Mouse (Mus musculus) embryonic fibroblast, embryonic 13.5 days (primary cell): ENCODE data around the gene Mettl16. TPM values are rescaled to one million over a fixed set of nuclear protein-coding genes. Genes with fewer than 3 reads are reported as not detected.

Experiments
- H3K27ac ChIP-seq: 2 replicates; pipeline ENCODE4 v1.5.1; 2012; ENCODE audit warnings: low read length, control low read depth, inconsistent platforms; ENCODE audit not compliant: insufficient read depth
- H3K4me1 ChIP-seq: 2 replicates; pipeline ENCODE4 v1.6.1; 2011; ENCODE audit warnings: low read length; ENCODE audit not compliant: control insufficient read depth, insufficient read depth
- H3K4me3 ChIP-seq: 2 replicates; pipeline ENCODE4 v1.5.1; 2011; ENCODE audit warnings: mild to moderate bottlenecking, control low read depth, low read length; ENCODE audit not compliant: insufficient read depth
- CTCF ChIP-seq: IDR thresholded peaks from 2 replicates; pipeline ENCODE4 v1.5.1; 2011; ENCODE audit warnings: mild to moderate bottlenecking, control low read depth, low read length, moderate library complexity, borderline replicate concordance; ENCODE audit not compliant: insufficient read depth
- POLR2A ChIP-seq: IDR thresholded peaks from 2 replicates; pipeline ENCODE4 v1.6.1; 2011; ENCODE audit warnings: low read depth, mild to moderate bottlenecking, control low read depth, low read length, moderate library complexity
- polyA plus RNA-seq: library from polyadenylated mRNA; stranded (reverse); fragments of >200 nt; gene quantifications from 2 replicates; pipeline ENCODE4 v1.2.4, GENCODE M21; 2011; ENCODE audit warnings: low read depth; ENCODE audit not compliant: missing spikeins, insufficient read length

The Mettl16 gene
- polyA plus RNA-seq, 1 experiment: 29.1 TPM

- Histone ChIP-seq H3K27ac (peak within 1 kb of the TSS; percentile 97), H3K4me1 (peaks cover 10% of the 10 kb centered on the region), H3K4me3 (peak within 1 kb of the TSS; percentile 85)
- TF ChIP-seq CTCF (no peak), POLR2A (peak; percentile 63)
Measured at GRCm38 (mm10) chr11:74830256-74831161, 59.9 kb downstream of the Mettl16 start, which contains the start of gene Mnt. TSS of gene Mnt (plus strand) at chr11:74830920.

DNA sequence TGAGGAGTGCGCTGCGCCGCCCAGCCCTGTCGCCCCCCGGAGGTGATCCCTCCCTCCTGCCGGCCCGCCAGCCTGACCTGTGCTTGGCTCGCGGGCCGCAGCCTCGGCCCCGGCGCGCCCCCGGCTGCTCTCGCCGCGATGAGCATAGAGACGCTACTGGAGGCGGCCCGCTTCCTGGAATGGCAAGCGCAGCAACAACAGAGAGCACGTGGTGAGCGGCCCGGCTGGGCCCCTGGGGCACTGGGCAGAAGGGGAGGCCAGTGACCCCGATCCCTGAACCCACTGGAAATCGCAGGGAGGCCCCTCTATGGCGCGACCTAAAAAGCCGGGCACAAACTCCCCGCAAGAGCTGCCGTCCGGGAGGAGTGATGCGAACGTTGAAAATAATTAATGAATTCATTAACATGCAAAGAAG is 60.6 kb downstream of the Mettl16 start:
- H3K27ac ChIP-seq: peak overlapping the region; percentile 60
- TF ChIP-seq POLR2A (no peak), CTCF (no peak)
- peaks cover 6% of the 10 kb centered on the region for H3K4me1 ChIP-seq
- H3K4me3 ChIP-seq: peak overlapping the region; percentile 85

DNA sequence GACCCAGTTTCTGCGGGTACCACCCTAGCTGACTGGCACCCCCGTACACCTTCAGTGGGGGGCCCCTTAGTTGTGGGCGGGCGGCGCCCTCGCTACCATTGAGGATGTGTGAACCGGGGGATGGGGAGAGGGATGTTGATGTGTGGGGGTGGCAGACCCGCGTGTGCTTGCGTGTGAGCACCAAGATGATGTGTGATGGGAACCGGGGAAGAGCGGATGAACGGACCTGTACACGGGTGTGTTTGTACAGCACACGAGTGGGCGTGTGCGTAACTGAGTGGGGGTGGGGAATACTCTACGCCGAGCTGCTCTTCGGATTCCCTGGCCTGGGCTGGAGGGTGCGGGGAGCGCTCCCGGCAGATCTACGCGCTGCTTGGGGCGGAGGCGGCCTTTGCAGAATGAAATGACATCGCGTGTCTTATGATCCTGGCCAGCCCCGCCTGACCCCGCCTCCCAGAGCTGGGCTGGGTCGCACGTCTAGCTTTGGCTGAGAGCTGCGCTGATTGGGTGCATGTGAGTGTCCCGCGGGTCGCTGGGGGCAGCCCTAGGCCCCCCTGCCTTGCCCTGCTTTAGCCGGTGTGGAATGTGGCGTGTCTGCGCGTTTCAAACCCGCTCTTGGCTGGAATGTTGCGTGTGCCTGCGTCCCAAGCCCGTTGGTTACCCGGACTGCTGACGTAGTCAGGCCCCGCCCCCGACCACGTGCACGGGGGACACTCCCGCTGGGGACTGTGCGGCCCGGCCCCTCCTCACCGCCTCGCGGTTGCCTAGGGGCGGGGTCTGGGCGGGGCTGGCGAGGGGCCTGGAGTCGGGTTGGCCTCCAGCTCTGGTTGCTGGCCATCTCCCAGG is 61.2 kb downstream of the Mettl16 start:
- TF ChIP-seq POLR2A: peak; percentile 89
- no peak for TF ChIP-seq CTCF
- H3K4me1 ChIP-seq: peaks cover 6% of the 10 kb centered on the region

DNA sequence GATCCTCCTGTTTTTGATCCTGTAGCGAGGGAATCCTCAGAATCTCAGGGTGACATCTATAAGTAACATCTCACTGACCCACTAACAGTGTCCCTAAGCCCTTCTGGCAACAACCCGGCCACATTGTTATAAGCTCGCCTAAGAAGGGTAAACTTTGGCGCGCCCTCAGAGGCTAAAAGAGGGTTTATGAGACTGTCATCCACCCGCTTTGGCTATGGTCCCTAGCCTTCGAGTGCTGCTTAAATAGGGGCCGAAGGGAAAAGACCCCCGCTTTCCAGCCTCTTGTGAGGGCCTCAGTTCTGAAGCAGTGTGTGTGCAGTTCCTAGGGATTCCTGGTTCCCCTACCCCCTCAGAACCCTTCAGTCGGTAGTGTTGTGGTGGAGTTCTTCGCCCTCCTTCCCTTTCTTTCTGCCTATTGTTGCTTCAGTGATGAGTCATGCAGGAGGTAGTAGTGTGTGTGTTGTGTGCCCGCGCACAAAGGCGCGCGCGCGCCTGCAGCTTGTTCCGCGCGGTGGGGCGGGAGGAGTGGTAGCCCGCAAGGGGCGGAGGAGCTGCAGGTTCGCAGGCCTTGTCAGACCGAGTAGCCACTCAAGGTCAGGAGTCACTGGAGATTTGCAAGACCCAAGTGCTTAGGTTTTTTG is 62.0 kb downstream of the Mettl16 start:
- TF ChIP-seq POLR2A (peak; percentile 42; the same call in 1 of the 2 replicates), CTCF (no peak)
- peak overlapping the region; percentile 95 for H3K27ac ChIP-seq
- peaks cover 11% of the 10 kb centered on the region for H3K4me1 ChIP-seq
- peak overlapping the region; percentile 58 for H3K4me3 ChIP-seq

More for the DNA sequence above, 61.2 kb downstream of the Mettl16 start:
- peak overlapping the region; percentile 85 for H3K4me3 ChIP-seq
- H3K27ac ChIP-seq: peak overlapping the region; percentile 95

GRCm38 (mm10) chr11:74833536-74834358 is 63.1 kb downstream of the Mettl16 start:
- TF ChIP-seq CTCF (no peak), POLR2A (no peak)
- Histone ChIP-seq H3K4me3 (no peak overlapping the region), H3K4me1 (peaks cover 11% of the 10 kb centered on the region), H3K27ac (no peak overlapping the region)

GRCm38 (mm10) chr11:74834359-74834638 is 63.7 kb downstream of the Mettl16 start:
- Histone ChIP-seq H3K4me1 (peaks cover 9% of the 10 kb centered on the region), H3K4me3 (no peak overlapping the region), H3K27ac (no peak overlapping the region)
- TF ChIP-seq POLR2A (no peak), CTCF (no peak)

DNA sequence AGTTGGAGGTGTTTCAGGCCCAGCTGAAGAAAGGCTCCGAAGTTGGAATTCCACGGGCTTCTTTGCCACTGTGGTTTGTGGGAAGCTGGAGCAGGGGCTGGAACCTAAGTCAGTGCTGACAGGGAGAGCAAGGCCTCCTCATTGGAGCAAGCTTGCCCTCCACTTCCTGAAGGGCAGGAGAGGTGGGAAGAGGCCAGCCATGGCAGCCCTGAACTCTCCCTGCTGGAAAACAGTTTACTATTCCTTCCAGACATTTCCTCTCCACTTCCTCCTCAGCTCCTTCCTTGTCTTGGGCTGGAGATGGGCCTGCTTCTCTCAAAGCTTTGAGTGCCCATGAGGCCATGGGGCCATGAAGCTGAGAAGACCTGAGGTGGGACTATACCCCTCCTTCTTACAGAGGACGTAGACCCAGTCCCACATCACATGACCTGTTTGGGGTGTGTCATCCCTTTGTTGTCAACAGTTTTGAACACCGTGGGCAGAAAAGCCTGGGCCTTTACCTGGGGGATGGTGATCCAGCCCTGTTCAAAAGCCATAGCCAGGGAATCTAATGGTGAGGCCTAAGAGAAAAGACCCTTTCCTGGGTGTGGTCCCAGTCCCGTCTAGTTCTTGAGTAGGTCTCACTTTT is 64.1 kb downstream of the Mettl16 start:
- H3K4me3 ChIP-seq: no peak overlapping the region
- no peak overlapping the region for H3K27ac ChIP-seq
- peaks cover 10% of the 10 kb centered on the region for H3K4me1 ChIP-seq
- TF ChIP-seq POLR2A (no peak), CTCF (no peak)

- no peak for TF ChIP-seq POLR2A
- TF ChIP-seq CTCF: no peak
- Histone ChIP-seq H3K4me3 (no peak overlapping the region), H3K4me1 (peaks cover 10% of the 10 kb centered on the region), H3K27ac (no peak overlapping the region)
Measured at GRCm38 (mm10) chr11:74835593-74836224, 65.1 kb downstream of the Mettl16 start.
